Mouse (Mus musculus) gonadal fat pad, adult 2 months (tissue): ENCODE results near the gene Hoxa6. TPM values are rescaled to one million over a fixed set of nuclear protein-coding genes. Genes with fewer than 3 reads are reported as not detected.

Experiments
- DNase-seq: peaks from one replicate; pipeline ENCODE4 v3.0.0-alpha.2; 2012; ENCODE audit warnings: low read depth
- polyA plus RNA-seq: library from polyadenylated mRNA; depleted of rRNA; stranded (reverse); fragments of >200 nt; gene quantifications from 2 replicates; pipeline ENCODE4 v1.2.3, GENCODE M21; 2012

The Hoxa6 gene
- polyA plus RNA-seq, 1 experiment = 3.2 TPM

DNA sequence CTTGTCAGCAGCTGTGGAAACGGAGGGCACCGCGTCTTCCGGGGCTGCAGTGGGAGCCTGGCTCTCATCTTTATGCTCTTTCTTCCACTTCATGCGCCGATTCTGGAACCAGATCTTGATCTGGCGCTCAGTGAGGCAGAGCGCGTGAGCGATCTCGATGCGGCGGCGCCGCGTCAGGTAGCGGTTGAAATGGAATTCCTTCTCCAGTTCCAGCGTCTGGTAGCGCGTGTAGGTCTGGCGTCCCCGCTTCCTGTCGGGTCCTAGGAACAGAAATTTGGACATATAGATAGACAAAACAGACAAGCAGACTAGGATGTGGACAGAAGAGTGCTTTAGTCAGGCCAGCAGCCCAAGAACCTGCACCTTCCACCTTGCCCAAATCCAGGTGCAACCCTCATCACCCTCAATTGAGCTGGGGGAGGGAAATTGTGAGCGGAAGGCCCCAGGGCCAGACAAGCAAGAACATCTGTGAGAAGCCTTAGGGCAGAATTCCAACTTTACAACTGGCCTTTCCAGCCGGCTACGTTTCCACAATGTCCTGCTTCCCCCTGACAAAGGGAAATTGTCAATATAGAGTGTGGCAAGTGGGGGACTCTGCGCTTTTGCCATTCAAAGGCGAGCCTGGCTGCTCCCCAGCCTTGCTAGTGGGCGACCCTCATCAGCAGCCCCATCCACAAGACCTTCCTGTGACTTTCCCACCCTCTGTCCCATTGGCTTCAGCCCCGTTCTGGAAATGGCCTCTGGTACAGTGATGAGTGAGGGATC, 7.4 kb upstream of the Hoxa6 start:
- no peak for DNase-seq

DNA sequence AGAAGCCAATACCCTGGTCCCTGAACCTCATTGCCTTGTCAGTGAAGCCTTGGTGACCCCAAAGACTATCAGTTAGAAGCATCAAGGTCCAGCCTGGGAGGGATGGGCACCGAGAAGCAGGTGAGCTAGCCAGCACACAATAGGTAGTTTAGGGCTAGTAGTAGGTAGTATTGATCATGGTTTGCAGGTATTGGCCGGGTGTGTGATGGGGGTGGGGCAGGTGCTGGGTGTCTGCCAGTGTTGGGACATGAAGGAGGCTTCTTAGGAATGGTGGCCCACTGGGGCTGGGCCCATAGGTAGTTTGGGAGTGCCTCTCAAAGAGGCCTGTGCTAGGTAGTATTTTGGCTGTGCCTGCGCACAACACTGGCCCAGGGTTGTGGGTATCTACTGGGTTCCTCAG, 6.5 kb upstream of the Hoxa6 start:
- no peak for DNase-seq

DNA sequence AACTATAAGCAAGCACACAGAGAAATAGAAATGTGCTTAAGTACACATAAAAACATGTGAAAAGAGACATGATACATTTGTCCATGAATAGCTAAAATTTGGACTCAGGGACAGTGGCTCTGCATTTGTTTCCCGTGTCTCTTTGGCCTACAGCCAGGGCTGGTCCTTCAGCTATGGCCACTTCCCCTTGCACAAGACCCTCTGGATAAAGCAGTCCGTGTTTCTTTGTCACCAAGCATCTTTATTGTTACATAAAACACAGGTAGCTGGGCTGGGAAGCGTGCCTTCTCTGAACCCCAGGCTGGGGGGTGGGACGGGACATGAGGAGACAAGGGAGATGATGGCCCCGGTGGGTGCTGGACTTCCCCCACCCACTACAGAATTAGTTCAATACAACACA, 5.7 kb upstream of the Hoxa6 start:
- DNase-seq = no peak

DNA sequence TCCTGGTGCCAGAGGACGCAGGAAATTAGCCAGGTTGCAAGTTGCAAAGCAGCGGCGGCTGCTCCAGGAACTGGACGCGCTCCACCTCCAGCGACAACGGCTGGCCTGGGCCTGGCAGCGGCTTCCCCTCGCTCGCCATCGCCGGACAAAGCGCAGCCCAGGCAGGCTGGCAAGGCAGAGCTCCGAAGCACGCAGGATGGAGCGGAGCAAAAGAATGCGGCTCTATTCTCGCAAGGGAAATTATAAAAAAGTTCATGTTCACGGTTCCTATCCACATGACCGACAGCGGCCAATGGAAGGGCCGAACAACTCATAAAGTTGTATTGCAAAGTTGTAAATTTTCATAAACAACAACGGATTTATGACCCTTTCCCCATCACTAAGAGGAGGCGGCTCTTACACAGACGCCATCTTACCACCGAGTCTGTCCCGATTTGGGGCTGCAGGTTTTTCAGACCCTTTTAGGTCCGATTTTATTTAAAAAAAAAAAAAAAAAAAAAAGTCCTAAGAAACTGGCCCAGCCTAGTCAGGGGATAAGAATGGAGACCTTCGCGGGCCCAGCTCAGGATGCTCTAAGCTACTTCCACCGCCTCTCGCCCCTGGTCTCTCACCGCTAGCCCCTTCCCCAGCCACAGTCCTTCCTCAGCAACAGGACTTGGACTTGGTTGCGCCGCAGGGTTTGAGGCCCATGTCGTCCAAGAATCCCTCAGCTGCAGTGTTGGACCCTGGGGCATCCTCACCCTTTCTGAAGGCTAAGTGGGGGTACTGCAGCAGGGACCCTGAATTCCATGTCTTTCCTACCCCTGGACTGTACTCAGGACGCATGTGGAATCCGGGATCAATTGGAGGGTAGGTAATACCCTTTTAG, 4.8 kb upstream of the Hoxa6 start, which contains the start of the genes Hoxa3 and Gm28308:
TSS of gene Hoxa3 (minus strand) at position 218 of the 868 bp plus-strand sequence.
TSS of gene Gm28308 (minus strand) at position 221 of the 868 bp plus-strand sequence.
- DNase-seq = no peak

DNA sequence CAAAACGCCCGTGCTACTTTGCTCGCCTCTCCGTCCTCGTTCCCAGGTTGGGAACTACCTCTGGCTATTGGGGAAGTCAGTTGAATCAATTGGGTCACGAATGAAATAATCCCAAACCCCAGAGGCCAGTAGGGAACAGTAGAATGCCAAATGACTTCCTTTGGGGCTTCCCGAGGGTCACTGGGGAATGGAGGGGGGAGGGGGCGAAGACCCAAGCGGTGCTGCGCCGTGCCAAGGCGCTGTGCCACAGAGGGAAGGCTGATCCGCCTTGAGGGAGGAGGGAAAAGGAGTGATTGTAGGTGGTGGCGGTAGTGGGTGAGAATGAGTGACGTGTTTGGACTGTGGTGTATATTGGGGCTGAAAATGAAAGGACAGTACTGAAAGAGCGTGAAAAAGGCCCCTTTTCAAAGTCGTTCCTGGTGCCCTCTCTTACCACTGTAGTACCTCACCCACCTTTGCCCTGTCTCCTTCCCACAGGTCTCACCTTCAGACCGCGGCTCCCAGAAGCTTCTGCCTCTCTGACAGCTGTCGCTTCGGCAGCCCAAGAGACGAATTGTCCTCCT, 4.1 kb upstream of the Hoxa6 start:
- no peak for DNase-seq

DNA sequence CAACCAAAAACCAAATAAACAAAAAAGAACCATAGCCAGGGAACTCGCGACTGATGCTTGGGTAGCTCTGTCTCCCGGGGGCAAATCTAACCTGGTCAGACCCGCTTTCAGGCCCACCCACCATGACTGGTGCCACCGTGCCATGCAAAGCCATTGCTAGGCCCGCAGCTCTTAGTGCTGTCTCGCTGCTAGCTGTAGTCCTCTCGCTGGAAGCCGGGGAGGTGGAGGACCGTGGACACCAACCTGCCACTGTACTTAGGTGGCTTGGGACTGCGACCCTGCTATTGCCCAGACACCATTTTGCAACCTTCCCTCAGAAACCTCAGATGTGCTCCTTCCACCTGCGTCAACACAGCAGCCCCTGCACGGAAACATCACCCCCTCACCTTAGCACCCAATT, 3.4 kb upstream of the Hoxa6 start:
- DNase-seq = no peak

DNA sequence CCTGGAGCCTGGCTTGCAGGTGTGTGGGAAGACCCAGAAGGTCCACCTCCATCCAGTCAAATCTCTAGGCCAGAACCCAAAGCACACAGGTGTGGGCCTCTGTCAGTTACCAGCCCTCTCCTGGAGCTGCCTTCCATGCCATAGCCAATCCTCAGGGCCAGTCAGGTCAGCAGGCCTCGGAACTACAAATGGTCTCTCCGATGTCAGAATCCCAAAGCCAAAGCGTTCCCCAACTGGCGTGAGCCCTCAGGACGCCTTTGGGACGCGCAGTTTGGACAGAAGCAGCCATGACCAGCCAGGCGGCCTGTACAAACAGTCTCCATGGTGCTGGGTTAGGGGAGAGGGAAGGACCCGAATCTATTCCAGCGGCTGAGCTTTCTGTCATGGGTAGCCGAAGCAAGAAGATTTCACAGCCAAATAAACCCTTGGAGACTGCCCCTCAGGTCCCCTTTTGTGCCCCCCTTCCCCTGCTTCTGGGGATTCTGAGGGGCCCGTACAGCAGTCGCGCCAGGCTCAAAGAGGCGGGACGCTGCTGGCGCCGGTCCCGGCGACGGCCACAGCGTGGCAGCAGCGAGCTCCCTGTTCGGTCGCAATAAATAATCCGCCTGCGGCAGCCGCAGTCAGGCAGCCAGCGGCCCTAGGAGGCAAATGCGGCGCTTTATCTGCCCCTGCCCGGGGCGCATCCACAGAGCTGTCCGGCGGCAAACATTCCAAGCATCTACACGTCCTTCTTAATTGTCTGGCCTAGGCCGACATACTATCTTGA, 2.8 kb upstream of the Hoxa6 start:
- no peak for DNase-seq

DNA sequence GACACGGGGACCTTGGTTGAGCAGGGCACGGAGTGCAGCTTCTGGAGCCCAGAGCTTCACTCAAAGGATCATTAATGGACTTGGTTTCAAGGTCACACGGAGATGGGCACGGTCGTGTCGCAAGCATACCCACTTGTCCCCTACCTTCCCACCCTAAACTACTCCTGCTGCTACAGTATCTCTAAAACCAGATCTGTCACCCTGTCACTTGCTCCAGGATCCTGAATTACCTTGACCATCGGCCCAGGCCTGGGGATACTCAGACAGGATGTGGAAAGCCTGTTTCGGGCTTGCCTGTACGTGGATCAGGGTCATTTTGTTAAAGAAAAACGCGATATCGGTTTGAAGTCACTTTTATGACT, 1.1 kb upstream of the Hoxa6 start:
- DNase-seq = no peak

DNA sequence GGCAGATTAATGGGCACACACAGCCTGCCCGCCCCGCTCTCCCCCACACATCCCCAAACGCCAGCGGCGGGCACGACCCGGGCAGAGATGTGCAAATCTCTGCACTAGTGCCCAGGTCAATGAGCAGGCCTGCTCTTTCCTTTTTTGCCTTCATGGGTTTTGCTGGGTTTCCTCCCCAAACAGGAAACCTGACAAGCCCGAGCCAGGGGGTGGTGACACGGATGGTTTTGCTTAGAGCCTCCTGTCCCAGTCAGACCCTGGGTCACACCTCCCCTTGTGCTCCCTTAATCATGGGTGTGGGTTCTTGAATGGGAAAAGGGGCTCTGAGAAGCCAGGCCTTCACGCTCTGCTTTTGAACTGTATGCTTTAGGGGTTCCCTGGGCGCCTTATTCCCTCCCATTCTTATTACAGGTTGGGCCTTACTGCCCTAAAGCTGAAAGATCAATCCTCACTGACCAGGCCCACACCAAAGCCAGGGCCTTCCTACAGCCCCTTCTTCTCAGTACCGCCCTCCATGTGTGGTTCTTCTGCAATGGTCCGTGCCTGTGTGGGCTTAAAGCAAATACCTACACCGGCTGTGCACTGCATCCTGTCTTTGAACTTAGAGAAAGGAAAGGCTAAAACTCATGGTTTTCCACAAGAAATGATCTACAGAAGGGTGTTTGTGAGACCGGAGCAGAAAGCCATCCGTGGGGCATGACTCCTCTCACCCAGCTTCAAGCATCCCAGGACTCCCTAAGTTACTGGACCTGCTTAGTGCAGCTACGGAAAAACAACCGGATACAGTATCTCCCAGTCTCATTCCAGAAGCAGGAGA, 554 bp upstream of the Hoxa6 start:
- no peak for DNase-seq

DNA sequence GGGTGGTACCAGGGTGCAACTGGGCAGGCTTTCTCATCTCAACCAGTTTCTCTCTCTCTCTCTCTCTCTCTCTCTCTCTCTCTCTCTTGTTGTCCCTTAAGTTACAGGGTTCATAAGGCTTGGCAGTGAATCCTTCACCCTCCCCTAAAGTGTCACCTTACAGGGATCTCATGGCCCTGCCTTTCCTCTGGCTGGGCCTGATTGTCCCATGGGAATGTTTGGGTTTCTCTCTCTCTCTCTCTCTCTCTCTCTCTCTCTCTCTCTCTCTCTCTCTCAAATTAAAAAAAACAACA, 892 bp downstream of the Hoxa6 start:
- no peak for DNase-seq

DNA sequence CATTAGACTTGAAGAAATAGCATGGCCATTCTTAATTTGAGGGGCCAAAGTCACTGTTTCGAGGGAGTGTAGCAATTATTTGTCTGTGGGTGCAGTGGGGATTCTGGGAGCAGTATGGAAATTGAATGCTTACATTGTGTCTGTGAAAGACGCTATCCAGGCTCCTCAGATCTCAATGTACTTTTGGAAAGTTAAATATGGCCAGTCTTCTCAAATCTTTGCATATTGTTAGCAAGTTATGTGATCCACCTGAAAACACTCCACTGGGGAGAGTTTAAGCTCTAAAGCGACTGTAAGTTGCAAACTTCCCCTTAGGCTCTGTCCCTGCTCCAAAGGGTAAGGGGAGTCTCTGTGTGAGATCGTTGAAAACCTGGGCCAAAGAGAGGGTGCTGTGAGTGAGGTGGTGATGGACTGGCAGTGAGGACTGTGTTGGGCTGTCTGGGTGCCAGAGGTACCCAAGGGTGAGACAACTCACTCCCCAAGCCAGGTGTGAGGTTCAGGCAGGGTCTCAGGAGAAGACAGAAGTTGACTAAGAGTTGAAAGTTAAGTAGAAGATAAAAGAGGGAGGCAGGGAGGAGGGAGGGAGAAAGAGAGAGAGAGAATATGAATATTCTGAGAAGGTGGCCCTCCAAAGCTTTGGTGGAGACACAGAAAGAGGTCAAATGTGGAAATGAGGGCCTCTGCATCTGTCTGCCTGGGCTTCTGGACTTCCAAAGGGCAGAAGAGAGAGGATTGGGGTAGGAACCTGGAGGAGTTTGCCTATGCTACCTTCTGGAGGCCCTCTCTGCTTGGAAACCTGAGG, 1.4 kb downstream of the Hoxa6 start:
- no peak for DNase-seq

DNA sequence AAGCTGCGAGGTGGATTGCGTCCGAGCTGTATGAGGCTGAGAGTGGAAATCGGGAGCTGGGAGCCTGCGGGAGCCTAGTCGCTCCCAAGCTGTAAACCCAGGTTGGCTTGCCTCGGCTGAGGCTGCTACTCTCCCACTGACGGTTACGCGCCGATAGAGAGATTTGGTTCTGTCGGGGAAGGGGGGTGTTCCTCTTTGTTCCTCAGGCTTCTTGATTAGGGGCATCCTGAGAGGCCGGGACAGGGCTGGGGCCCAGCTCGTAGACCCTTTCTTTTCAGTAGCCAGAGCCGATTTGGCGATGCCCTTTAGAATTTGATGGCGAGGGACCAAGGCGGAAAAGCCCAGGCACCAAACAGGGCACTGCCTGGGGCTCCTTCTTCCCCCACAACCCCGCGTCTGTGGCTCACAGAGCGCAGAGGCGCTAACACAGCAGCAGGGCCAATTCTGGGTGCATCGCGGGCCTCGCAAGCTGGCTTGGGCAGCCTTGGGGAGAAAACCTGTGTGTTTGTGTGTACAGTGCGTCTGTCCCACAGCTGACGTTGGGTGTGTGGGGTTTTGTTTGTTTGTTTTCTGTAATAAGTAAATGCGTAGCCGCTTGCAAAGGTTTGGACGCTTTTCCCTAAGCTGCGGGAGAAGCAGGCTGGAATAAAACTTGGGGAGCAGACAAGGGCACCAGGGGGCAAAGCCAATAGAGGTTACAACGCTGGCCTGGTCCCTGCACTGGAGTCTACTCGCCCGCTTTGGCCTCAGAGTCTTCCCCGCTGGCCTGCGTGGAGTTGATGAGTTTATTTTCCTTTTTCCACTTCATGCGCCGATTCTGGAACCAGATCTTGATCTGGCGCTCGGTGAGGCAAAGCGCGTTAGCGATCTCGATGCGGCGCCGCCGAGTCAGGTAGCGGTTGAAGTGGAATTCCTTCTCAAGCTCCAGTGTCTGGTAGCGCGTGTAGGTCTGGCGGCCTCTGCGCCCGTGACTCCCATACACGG, 2.6 kb downstream of the Hoxa6 start:
- DNase-seq = no peak

DNA sequence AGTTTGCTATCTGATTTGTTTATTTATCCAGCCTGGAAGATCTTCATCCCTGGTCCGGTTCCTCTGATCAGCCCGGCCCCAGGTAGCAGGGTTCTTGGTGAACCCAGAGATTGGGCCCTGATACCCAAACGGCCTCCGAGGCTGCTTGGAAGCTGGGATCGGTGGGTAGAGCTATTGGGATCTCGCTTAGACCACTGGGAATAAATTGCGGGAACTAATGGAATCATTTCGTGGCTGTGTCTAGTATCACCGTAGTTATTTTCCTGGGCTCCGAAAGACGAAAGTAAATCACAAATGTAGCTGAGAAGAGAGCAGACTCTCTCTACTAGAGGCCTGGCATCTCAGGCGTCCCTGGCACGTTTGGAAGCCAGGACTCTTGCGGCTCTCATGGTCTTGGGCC, 3.3 kb downstream of the Hoxa6 start:
- DNase-seq = no peak

DNA sequence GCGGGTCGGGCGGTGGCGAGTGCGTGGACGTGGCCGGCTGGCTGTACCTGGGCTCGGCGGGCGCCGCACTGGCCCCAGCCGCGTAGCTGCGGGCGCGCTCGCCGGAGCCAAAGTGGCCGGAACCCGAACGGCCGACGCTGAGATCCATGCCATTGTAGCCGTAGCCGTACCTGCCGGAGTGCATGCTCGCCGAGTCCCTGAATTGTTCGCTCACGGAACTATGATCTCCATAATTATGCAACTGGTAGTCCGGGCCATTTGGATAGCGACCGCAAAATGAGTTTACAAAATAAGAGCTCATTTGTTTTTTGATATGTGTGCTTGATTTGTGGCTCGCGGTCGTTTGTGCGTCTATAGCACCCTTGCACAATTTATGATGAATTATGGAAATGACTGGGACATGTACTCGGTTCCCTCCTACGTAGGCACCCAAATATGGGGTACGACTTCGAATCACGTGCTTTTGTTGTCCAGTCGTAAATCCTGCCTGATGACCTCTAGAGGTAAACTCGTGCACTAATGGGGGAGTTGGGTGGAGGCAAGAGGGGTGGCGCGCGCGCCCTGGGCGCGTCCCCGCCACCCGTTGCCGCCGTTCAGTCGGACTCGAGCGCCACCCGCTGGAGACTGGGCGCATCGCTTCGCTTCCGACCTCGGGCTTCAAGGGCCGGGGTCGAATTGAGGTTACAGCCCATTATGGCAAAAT, 4.3 kb downstream of the Hoxa6 start, which contains the start of gene Hoxa5:
TSS of gene Hoxa5 (minus strand) at position 538 of the 703 bp plus-strand sequence.
- no peak for DNase-seq

DNA sequence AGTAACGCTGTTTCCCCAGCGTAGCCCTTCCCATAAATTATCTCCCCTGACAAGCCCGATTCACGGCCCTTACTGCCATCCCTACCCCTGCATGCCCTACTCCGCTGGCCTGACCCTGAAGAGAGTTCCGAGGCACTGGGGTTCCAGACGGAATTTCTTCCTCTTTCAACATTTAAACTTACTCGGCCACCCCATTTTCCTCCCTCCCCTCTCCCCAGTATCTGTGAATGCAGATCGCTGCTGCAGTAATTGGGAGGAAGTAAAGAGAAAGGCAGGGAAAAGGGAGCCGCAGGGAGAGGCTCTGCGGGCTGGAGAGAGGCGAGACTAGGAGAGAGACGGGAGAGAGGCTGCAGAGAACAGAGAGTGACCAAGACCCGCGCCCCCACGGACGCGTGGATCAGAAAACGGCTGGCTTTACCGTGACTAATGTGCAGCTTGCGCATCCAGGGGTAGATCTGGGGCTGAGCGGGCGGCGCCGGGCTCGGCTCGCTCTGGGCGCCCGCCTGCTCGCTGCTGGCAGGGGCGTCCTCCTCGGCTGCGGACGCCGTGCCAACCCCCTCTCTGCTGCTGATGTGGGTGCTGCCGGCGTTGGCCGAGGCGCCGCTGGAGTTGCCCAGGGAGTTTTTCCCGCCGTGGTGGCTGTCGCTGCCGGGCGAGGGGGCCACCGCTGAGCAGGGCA, 5.0 kb downstream of the Hoxa6 start:
- no peak for DNase-seq

DNA sequence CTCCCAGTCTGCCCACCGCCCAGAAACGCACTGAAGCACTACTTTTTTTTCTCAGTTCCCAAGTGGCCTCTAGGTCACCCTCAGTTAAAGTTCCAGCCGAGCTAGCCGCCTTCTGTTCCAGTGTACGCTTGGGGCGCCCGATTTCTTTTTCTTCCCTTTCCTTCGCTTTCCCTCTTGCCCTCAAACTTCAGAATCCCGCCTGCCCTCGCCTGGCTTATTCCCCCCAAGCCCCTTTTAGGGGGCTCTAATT, 5.5 kb downstream of the Hoxa6 start:
- no peak for DNase-seq

DNA sequence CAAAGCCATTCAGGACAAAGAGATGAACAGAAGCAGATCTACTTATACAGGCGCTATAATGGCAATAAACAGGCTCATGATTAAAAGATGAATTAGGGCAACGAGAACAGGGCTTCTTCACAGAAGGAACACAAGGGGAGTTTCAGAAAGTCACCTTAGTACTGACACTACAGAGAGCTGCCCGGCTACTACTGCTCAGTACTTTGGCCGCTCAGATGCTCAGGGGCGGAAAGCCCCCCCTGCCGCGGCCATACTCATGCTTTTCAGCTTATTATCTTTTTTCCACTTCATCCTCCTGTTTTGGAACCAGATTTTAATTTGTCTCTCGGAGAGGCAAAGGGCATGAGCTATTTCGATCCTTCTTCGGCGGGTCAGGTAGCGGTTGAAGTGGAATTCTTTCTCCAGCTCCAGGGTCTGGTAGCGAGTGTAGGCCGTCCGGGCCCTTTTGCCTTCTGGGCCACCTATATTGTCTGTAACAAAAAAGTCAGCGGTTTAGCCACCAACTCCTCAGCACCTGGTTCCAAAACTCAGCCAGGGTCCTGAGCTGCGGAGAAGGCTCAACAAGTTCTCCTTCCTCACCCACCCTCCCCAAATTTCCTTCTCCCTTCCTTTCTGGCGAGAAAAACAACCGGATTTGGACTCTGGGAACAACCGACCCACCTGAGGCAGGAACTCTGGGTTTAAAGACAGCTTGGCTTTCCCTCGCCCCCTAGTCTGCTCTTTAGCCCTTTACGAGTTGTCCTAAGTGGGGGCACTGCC, 6.0 kb downstream of the Hoxa6 start:
- DNase-seq = no peak

DNA sequence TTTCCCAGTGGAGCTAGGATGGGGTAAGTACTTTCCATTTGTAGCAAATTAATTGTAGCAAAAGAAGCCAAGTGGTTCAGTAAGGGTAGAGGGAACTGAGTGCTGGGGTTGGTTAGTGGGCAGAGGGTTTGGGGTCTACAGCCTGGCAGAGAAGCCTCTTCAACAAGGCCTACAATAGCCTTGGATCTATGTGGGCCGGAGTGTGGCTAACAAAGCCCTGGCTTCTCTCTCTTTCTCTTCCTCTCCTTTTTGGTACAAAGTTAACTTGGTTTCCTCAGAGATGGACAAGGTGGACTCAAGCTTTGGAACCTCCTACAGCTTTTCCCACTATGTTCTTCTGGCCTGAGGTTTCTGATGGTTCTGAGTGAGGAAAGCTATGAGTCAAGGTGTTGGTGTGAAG, 7.3 kb downstream of the Hoxa6 start:
- no peak for DNase-seq
